Mouse (Mus musculus): ENCODE measurements at regions not wholly inside any gene's neighbourhood (a gene's known extent, or its start where the extent isn't known, plus 50 kb on each side); places are given as distances from the start of the nearest gene placed in this dataset.
A peak's percentile ranks its signal among the peaks of the same experiment; 100 is the strongest.

GRCm38 (mm10) chr5:60143391-60143790, 1665.2 kb upstream of the G6pd2 start:
- peak; percentile 70 for DNase-seq (ENCODE audit: low read depth, low spot score)

GRCm38 (mm10) chr5:60145609-60146008, 1663.0 kb upstream of the G6pd2 start:
- no peak for DNase-seq (ENCODE audit: low read depth, low spot score)
